Mouse (Mus musculus) B cell, adult 62 days (primary cell): Measurements from ENCODE around the gene Tmem60. TPM values are rescaled to one million over a fixed set of nuclear protein-coding genes. Genes with fewer than 3 reads are reported as not detected.

ENCODE experiments used
- total RNA-seq: library from RNA; stranded (reverse); gene quantifications from 4 replicates; pipeline ENCODE4 v1.2.4, GENCODE M21; 2023

Gene Tmem60
- 11.2 to 14.5 TPM (median 12.4 TPM) in 4 replicates for total RNA-seq

DNA sequence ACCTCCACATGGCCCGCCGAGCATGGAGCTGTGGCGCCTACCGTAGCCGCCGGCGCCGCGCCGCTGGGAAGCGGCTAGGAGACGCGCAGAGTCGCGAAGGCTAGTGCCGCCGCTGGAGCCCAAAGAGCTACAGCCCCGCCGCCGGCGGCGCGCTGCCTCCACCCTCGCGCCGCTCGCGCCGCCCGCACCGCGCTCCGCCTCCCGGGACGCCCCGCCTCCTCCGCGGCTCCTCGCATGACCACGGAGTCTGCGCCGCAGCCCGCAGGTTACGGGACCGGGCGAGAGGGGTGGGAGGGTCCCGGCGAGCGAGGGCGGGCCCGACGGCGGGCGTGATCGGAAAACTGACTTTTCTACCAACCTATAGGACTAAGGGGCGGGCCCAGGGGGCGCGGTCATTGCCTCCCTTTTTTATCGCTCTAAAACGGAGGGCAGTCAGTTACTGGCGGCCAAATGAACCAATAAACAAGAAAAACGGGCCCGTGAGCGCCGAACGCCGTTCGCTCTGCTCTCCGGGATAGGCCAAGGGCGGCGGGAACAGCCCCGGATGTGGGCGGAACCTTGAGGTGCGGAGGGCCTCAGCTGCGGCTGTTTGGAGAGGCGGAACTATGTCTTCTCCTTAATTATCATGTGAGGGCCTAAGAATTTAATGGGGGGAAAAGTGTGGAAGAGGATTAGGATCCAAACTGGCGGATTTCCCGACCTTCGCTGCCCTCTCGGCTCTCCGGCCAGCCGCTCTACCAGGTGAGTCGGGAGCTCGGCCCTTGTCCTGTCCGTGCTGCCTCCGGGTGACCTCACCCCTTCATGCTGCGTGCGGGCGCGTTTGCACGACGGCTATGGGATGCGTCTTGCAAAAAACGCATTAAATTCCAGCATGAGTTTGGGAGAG, at the start of gene Tmem60, which contains the start of gene Phtf2:
Gene Tmem60, plus strand, starts transcription at position 277 of the 886 bp plus-strand sequence.
Gene Phtf2, minus strand, starts transcription at position 210 of the 886 bp plus-strand sequence.

Other genes with a start within 250 kb of the Tmem60 start
- 45.2 to 54.7 TPM (median 51.2 TPM) in 4 replicates for gene Phtf2, start 67 bp upstream of the Tmem60 start, total RNA-seq
- gene Rsbn1l, start 74.2 kb downstream of the Tmem60 start, total RNA-seq: 64.1 to 69.9 TPM (median 69.1 TPM) in 4 replicates
- gene Ptpn12, start 173.7 kb downstream of the Tmem60 start, total RNA-seq: 24.1 to 32.3 TPM (median 25.3 TPM) in 4 replicates